Mouse (Mus musculus) mature B cell (primary cell): ENCODE measurements around the gene Mrm1.

ENCODE experiments used
- in situ Hi-C: fragments of 300-500 bp; cut with MboI; formaldehyde crosslinking; loops from 2 replicates; pipeline ENCODE4 v1.14.3; 2019

Mrm1 gene

GRCm38 (mm10) chr11:84813724-84814510, 5.4 kb downstream of the Mrm1 start:
- in situ Hi-C loops, result loop anchor here (10.0 kb wide), 2 partner anchors 389 to 549 kb away; no protein-coding TSS in a partner anchor

GRCm38 (mm10) chr11:84804373-84804772, 14.9 kb downstream of the Mrm1 start:
- in situ Hi-C loops, result no loop called here

GRCm38 (mm10) chr11:84797627-84798353, 21.5 kb downstream of the Mrm1 start:
- in situ Hi-C loops, result no loop called here

- in situ Hi-C loops, result no loop called here
Measured at GRCm38 (mm10) chr11:84797026-84797425, 22.3 kb downstream of the Mrm1 start.

GRCm38 (mm10) chr11:84794496-84795113, 24.7 kb downstream of the Mrm1 start:
- in situ Hi-C loops, result no loop called here

GRCm38 (mm10) chr11:84793545-84793944, 25.8 kb downstream of the Mrm1 start:
- in situ Hi-C loops, result no loop called here

GRCm38 (mm10) chr11:84790383-84790782, 28.9 kb downstream of the Mrm1 start:
- in situ Hi-C loops, result no loop called here

GRCm38 (mm10) chr11:84780143-84780870, 39.0 kb downstream of the Mrm1 start:
- in situ Hi-C loops, result no loop called here

GRCm38 (mm10) chr11:84775560-84775959, 43.8 kb downstream of the Mrm1 start:
- in situ Hi-C loops, result no loop called here

- in situ Hi-C loops, result no loop called here
Measured at GRCm38 (mm10) chr11:84774870-84775514, 44.3 kb downstream of the Mrm1 start.

- in situ Hi-C loops, result no loop called here
Measured at GRCm38 (mm10) chr11:84767898-84768297, 51.4 kb downstream of the Mrm1 start.

- in situ Hi-C loops, result no loop called here
Measured at GRCm38 (mm10) chr11:84765125-84765524, 54.2 kb downstream of the Mrm1 start.

GRCm38 (mm10) chr11:84764527-84764961, 54.8 kb downstream of the Mrm1 start:
- in situ Hi-C loops, result no loop called here

- in situ Hi-C loops, result no loop called here
Measured at GRCm38 (mm10) chr11:84764116-84764515, 55.2 kb downstream of the Mrm1 start.
